Mouse (Mus musculus): ENCODE data around the gene Serpinf1.
"Not testable (repeated sequence)": the region's sequence is repeated elsewhere in the genome, so short reads cannot be mapped to it uniquely, and the experiment has no call there.

Gene Serpinf1

DNA sequence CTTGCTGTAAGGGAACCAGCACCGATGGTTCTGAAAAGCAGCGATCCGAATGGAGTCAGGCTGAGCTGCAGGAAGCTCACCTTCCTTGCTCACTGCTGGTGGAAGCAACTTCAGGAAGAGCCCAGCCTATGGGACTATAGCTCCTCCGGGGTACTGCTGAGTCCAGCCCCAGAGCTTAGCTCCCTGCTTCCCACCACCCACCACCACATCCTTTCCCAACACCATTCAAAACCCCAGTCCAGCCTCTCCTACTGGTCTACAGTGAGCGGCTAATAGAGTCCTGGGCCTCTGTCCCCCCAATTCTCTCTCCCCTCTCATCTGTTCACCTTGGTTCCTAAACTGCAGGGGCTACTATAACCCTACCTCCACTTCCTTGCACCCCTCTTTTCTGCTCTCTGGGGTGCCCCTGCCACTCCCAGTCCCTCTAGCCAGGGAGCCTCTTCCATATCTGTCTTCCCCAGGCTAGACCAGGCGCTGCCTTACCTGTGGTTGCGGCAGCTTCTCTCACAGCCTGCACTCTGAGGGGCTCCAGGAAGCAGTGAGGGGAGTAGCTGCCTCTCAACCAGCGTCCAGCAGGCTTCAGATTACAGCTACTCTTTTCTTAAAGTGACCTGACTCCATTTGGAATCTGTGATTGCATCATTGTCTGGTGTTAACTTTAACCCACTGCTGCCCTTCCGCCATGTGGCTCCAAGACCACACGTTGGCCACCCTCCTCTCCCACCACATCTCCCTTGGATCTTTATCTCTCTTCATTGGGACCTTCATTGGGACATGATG lies at the start of gene Serpinf1:
Gene Serpinf1 (minus strand): TSS at position 689 of the 780 bp plus-strand sequence.
- no peak for DNase-seq

DNA sequence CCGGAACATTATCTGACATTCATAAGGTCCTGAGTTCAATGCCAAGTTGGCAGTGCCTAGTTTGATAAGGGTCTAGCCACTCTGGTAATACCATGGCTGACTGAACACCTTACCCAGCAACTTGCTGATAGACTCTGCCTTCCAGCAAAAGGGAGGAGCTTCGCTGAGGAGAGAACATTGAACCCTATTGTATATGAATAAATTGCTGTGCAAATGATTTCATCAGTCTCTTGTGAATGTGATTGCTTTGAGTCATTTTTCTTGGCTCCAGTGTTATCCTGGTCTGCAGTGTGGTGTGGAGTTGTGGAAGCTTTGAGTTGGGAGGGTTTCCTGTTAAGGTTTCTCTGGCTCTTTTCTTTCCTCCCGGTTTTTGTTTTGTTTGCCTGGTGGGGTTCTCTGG lies 48.2 kb upstream of the Serpinf1 start:
- no peak for DNase-seq

DNA sequence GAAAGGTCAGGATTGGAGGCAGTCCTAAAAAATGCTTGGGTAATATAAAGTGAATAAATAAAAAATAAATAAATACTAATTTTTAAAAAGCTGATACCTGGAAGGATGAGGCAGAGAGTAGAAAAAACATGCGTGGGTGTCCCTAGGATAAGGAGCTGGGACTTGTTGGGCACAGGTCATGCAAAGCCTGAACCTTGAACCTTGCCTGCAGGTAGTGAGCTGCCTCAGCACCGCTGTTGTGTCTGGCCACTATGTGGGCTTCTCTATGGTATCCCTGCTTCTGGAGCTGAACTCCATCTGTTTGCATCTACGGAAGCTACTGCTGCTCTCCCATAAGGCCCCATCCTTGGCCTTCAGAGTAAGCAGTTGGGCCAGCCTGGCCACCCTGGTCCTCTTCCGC lies 46.8 kb upstream of the Serpinf1 start:
- no peak for DNase-seq

DNA sequence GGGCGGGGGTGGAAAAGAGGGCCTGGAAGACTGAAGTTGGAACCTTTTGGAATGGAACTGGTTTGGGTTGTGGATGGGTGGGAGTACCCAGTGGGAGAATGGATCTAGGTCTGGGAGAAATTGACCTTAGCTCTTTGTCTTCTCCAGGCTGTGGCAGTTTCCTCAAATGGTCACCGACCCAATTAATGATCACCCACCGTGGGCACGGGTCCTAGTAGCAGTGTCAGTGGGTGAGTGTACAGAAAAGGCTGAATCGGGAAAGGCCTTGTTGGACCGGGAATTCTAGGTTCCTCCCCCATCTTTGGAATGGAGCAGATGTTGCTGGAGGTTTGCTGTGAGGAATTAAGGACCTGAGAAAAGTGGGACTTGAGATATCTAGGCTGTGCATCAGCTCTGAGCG lies 45.9 kb upstream of the Serpinf1 start:
- DNase-seq: no peak

GRCm38 (mm10) chr11:75467512-75468215 lies 45.2 kb upstream of the Serpinf1 start:
- DNase-seq: peak; percentile 36 to 45

GRCm38 (mm10) chr11:75466731-75467505 lies 44.4 kb upstream of the Serpinf1 start:
- DNase-seq: peak; percentile 54 to 58

GRCm38 (mm10) chr11:75465051-75465450 lies 42.5 kb upstream of the Serpinf1 start:
- DNase-seq: no peak

DNA sequence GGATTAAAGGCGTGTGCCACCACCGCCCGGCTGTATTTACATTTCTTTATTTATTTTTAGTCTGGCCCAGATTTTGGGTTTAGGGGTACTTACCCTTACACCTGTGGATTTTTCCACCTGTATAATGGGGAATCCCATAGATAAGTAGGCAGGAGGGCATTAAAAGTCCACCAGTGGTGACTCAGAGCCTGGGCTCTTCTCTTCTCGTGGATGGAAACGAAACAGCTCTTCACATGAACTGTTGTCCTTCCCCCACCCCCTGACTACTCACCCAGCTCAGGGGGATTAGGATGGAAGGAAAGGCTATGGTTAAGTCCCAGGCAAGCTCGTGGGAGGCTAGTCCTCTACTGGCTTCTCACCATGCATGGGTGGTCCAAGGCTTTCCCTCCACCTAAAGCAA lies 41.9 kb upstream of the Serpinf1 start:
- no peak for DNase-seq

GRCm38 (mm10) chr11:75463624-75464023 lies 41.1 kb upstream of the Serpinf1 start:
- no peak for DNase-seq

DNA sequence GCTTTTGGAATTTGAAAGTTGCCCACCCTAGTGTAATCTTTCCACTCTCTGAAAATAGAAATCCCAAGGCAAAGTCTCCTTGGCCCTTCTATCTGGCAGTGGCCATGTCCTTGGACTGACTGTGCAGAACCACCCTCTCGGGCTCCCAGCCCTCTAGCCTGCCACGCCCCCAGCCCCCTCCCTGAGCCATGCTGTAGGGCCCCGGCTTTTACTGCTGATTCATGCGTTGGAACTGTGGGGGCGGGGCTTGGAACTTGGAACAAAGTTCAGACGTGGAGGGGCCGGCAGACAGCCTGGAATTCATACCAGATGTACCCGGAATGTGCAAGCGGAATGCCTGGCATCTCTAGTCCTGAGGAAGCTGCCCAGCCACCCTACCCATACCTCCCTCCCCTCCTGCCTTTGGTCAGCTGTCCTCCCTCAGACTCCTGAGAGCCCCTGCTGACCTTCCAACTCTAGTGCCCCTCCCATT lies 40.4 kb upstream of the Serpinf1 start:
- DNase-seq: no peak

DNA sequence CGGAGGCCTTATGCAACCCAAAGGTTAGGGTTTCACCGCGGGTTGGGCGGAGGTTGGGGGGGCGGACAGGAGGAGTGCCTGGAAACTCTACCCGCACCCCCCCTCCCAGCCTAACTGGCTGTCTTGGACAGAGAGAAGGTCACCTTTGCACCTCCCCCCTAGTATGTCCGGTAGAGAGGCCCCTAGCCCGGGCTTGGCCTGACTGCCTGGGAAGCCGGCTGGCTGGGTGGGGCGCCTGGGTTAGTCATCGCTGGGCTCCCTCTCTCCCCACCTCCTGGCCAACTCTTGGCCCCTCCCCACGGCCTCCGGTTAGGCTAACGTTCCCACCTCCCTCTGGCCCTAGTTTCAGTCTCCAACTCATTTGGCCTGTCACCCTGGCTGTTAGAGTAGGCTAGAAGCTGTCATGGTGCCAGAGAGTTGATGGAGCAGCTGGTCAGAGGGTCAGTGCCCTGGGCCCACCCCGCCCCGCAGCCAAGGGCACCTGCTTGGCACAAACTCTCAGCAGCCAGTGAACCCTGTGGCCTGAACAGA lies 39.8 kb upstream of the Serpinf1 start:
- peak; percentile 46 to 51 for DNase-seq

DNA sequence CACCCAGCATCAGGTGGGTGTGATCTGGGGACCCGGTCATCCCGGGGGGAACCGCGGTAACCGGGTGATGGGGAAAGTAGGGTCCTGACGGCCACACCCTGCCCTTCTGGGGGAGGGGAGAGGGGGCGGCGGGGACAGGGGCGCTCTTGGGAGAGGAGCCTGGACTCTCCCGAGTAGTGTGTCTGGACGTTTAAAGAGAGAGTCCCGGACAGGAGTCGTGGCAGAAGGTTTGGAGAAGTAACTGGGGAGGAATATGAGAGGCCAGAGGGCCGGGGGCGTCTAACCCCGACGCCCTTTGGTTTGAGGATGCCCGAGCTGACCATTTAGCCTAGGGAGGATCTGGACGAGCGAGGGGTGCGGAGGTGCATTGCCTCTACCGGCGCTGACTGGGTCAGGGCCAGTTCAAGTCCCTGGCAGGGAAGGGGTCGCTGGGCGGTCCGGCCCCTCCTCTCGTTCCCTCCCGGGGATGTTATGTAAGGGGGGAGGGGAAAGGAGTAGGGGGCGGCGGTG lies 39.3 kb upstream of the Serpinf1 start:
- no peak for DNase-seq

DNA sequence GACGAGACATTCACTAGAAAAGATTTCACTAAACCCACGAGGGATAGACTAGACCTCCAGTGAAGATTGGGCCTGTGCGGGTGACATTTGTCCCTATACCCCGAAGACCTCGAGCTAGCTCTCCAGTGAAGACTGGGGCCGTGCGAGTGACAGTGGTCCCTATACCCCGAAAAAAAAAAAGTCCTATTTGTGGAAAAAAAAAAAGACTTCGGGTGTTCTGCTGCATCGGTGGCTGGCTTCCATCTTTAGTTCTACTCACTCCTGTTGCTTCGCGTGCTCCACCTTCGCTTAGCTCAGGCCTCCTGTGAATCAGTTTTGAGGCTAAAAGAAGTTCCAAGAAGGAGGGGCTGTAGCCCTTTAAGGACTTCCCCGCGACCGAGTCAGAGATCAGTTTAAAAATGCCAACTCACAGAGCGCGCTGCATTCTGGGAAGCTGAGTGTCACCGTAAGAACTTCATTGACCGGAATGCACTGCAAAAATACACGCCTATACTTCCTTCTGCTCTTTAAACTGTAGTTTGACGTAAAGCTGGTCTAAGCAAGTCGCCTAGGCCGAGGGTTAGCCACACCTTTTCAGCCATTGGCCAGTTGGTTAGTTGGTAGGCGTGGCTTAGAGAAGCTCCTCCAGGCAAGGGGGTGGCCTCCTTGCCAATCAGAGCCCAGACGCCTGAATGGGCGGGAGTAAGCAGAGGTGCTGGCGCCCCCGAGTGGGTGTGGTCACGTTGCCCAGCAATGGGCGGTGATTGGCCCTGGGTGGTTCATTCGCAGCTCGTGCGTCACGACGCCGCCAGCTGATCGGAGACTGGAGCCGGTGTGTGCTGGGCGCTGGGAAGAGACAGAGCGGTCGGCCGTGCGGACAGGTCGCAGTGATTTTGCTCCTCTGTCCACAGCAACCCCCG lies 38.6 kb upstream of the Serpinf1 start, which contains the start of gene Tlcd2:
Gene Tlcd2 (plus strand): TSS at position 872 of the 899 bp plus-strand sequence.
- peak; percentile 98 to 99 for DNase-seq

- DNase-seq: peak; percentile 88 to 92
These were observed 37.8 kb upstream of the Serpinf1 start for GRCm38 (mm10) chr11:75460103-75460843.

DNA sequence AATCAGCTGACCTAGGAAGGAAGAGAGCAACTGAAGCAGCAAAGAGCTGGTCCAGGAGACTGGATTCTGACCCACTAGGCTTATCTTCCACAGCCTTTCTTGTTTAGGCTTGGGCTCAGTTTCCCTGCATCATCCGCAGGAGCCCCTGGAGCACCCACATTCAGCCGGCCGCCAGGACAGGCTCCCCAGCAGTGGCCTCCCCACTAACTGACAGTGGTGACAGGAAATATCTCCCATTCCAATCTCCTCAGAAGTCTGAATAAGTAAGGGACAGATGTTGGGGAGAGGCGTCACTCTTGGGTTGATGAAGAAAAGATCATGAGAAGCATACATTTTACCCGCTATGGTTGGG lies 37.2 kb upstream of the Serpinf1 start:
- DNase-seq: no peak

GRCm38 (mm10) chr11:75459141-75459711 lies 36.7 kb upstream of the Serpinf1 start:
- DNase-seq: no peak

DNA sequence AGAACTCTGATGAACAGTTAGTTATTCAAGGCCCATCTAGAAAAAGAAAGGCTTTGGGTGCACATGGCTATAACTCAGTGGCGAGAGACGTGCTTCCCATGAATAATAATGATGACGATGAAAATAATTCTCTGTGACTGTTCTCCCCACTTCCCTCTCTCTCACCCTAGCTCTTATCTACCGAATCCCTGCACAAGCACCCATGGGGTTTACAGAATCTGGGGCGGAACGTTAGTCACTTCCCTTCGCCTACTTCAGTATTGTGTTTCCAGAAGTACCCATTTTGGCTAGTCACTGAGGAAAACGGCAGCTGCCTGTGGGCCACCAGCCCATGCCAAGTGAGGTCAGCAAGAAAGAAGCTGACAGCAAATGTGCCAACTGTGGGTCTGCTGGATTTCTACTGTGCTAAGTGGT lies 36.1 kb upstream of the Serpinf1 start:
- DNase-seq: peak in 1 of 2 experiments; percentile 32

GRCm38 (mm10) chr11:75458169-75458568 lies 35.7 kb upstream of the Serpinf1 start:
- DNase-seq: peak; percentile 46 to 48

GRCm38 (mm10) chr11:75456440-75456871 lies 34.0 kb upstream of the Serpinf1 start:
- DNase-seq: no peak

DNA sequence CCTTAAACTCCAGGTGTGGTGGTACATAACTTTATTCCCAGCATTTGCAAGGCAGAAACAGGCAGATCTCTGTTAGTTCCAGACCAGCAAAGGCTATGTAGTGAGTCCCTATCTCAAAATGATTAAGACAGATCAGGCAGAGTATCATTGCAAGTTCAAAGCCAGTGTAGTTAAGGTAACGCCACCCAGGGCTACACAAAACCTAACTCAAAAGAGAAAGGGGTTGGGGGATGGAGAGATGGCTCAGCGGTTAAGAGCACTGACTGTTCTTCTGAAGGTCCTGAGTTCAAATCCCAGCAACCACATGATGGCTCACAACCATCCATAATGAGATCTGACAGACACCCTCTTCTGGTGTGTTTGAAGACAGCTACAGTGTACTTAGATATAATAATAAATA lies 33.5 kb upstream of the Serpinf1 start:
- DNase-seq: not testable (repeated sequence)
